Mouse (Mus musculus): ENCODE measurements at regions not wholly inside any gene's neighbourhood (a gene's known extent, or its start where the extent isn't known, plus 50 kb on each side); places are given as distances from the start of the nearest gene placed in this dataset.

DNA sequence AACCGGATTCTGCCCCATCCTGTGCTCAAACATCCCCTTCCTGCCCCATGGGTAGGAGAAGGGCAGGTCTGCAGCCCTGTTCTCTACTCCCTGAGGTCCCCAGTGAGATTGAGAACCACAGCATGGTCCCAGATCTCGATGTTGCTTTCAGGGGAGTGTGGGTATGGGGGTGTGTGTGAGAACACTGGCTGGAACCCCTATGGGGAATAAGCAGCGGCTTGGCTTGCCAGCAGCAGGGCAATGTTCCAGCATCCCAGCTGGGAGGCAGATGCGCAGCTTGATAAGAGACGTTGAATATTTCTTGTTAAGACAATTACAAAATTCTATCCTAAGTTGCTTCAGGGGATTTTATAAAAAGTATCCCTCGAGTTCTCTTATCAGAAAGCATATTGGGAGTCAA, 53.7 kb upstream of the Dcbld2 start:
- TF ChIP-seq POLR2A (IDR thresholded peaks at IDR 0.05; ENCODE audit: low read depth, low read length) (no peak), CTCF (IDR thresholded peaks at IDR 0.05; ENCODE audit: borderline replicate concordance, insufficient read depth, low read length) (no peak)

All from embryonic fibroblast, embryonic 13.5 days (primary cell).